Mouse (Mus musculus): ENCODE data around the gene Gtpbp6.
"Not testable (repeated sequence)": the region's sequence is repeated elsewhere in the genome, so short reads cannot be mapped to it uniquely, and the experiment has no call there.

GRCm38 (mm10) chr5:110072413-110072812, 35.6 kb downstream of the Gtpbp6 start, which contains the start of gene Gm17655:
- TF ChIP-seq CTCF, EP300 (IDR thresholded peaks at IDR 0.05; ENCODE audit: low read depth): not testable (repeated sequence)

All from liver, embryonic 14.5 days (tissue).